Mouse (Mus musculus): ENCODE results near the gene Spink2. TPM values are rescaled to one million over a fixed set of nuclear protein-coding genes. Genes with fewer than 3 reads are reported as not detected.

Spink2 gene
- 4.1 TPM for polyA plus RNA-seq (2014; fragmentation: Illumina TruSeq; extraction: RNeasy Lipid Tissue Mini Kit (QIAGEN cat#74804); ENCODE audit: insufficient read depth, low read depth, low replicate concordance)

GRCm38 (mm10) chr5:77211236-77211635 is at the start of gene Spink2:
Spink2 (minus strand) TSS chr5:77211471.

Other genes starting within 250 kb of the Spink2 start
- gene Srp72, start 236.8 kb downstream of the Spink2 start, polyA plus RNA-seq (2014; fragmentation: Illumina TruSeq; extraction: RNeasy Lipid Tissue Mini Kit (QIAGEN cat#74804); ENCODE audit: insufficient read depth, low read depth, low replicate concordance) = 24.6 TPM
- gene Arl9, start 207.4 kb downstream of the Spink2 start, polyA plus RNA-seq (2014; fragmentation: Illumina TruSeq; extraction: RNeasy Lipid Tissue Mini Kit (QIAGEN cat#74804); ENCODE audit: insufficient read depth, low read depth, low replicate concordance) = not detected
- 0.30 TPM for gene Thegl, start 195.4 kb downstream of the Spink2 start, polyA plus RNA-seq (2014; fragmentation: Illumina TruSeq; extraction: RNeasy Lipid Tissue Mini Kit (QIAGEN cat#74804); ENCODE audit: insufficient read depth, low read depth, low replicate concordance)
- gene Hopx, start 96.3 kb downstream of the Spink2 start, polyA plus RNA-seq (2014; fragmentation: Illumina TruSeq; extraction: RNeasy Lipid Tissue Mini Kit (QIAGEN cat#74804); ENCODE audit: insufficient read depth, low read depth, low replicate concordance) = 1,170 TPM
- 4.0 TPM for gene Rest, start 54.0 kb upstream of the Spink2 start, polyA plus RNA-seq (2014; fragmentation: Illumina TruSeq; extraction: RNeasy Lipid Tissue Mini Kit (QIAGEN cat#74804); ENCODE audit: insufficient read depth, low read depth, low replicate concordance)
- gene Noa1, start 98.6 kb upstream of the Spink2 start, polyA plus RNA-seq (2014; fragmentation: Illumina TruSeq; extraction: RNeasy Lipid Tissue Mini Kit (QIAGEN cat#74804); ENCODE audit: insufficient read depth, low read depth, low replicate concordance) = 7.4 TPM
- gene Polr2b, start 98.7 kb upstream of the Spink2 start, polyA plus RNA-seq (2014; fragmentation: Illumina TruSeq; extraction: RNeasy Lipid Tissue Mini Kit (QIAGEN cat#74804); ENCODE audit: insufficient read depth, low read depth, low replicate concordance) = 17.4 TPM
- gene Igfbp7, start 196.6 kb upstream of the Spink2 start, polyA plus RNA-seq (2014; fragmentation: Illumina TruSeq; extraction: RNeasy Lipid Tissue Mini Kit (QIAGEN cat#74804); ENCODE audit: insufficient read depth, low read depth, low replicate concordance) = 490 TPM